Mouse (Mus musculus) stomach, embryonic 14.5 days (tissue): ENCODE results near the gene Coa5. TPM values are rescaled to one million over a fixed set of nuclear protein-coding genes. Genes with fewer than 3 reads are reported as not detected.
A peak's percentile ranks its signal among the peaks of the same experiment; 100 is the strongest.

Source experiments
- ATAC-seq: fragments of 200-750 bp; cut with Nextera tagmentation; 2 replicates; pipeline ENCODE4 v1.8.0; 2017; ENCODE audit warnings: low read depth, moderate TSS enrichment; ENCODE audit not compliant: insufficient number of reproducible peaks, insufficient read depth, low FRiP score
- H3K27ac ChIP-seq: fragments of 300-500 bp; sonication (generic); 2 replicates; pipeline ENCODE4 v1.5.1; 2014; ENCODE audit warnings: mild to moderate bottlenecking, low read length, moderate library complexity, mixed read lengths
- H3K27me3 ChIP-seq: fragments of 300-500 bp; sonication (generic); 2 replicates; pipeline ENCODE4 v1.6.1; 2014; ENCODE audit warnings: low read length, control low read depth, mixed read lengths; ENCODE audit not compliant: control insufficient read depth, insufficient read depth
- H3K36me3 ChIP-seq: fragments of 300-500 bp; sonication (generic); 2 replicates; pipeline ENCODE4 v1.6.1; 2014; ENCODE audit warnings: mild to moderate bottlenecking, control low read depth, low read length, moderate library complexity, mixed read lengths; ENCODE audit not compliant: control insufficient read depth, insufficient read depth
- H3K4me1 ChIP-seq: fragments of 300-500 bp; sonication (generic); 2 replicates; pipeline ENCODE4 v1.6.1; 2014; ENCODE audit warnings: low read length, control low read depth, mixed read lengths; ENCODE audit not compliant: control insufficient read depth, insufficient read depth
- H3K4me2 ChIP-seq: fragments of 300-500 bp; sonication (generic); replicated peaks from 2 replicates; pipeline ENCODE4 v1.6.1; 2014; ENCODE audit warnings: low read depth, low read length, control low read depth
- H3K4me3 ChIP-seq: fragments of 300-500 bp; sonication (generic); 2 replicates; pipeline ENCODE4 v1.5.1; 2014; ENCODE audit warnings: low read depth, low read length, control low read depth
- H3K9ac ChIP-seq: fragments of 300-500 bp; sonication (generic); replicated peaks from 2 replicates; pipeline ENCODE4 v1.6.1; 2014; ENCODE audit warnings: low read depth, mild to moderate bottlenecking, control low read depth, low read length, moderate library complexity, mixed read lengths
- H3K9me3 ChIP-seq: fragments of 300-500 bp; sonication (generic); 2 replicates; pipeline ENCODE4 v1.6.1; 2016; ENCODE audit warnings: low read depth, low read length, control low read depth; ENCODE audit not compliant: control insufficient read depth
- WGBS: fragments of 180-500 bp; shearing (Covaris S2); extraction: QIAGEN DNeasy Blood & Tissue Kit; methylation state at CpG from one replicate; pipeline ENCODE4 v1.1.7; 2014; 5-methylcytosine and 5-hydroxymethylcytosine counted together
- polyA plus RNA-seq: library from polyadenylated mRNA; unstranded; fragments of >200 nt; fragmentation: Nextera tagmentation; extraction: Ambion mirVana; gene quantifications from 2 replicates; pipeline ENCODE4 v1.2.1, GENCODE M21; 2014

Gene Coa5
- polyA plus RNA-seq, 1 experiment from 2014 or later, result 45.7 TPM

DNA sequence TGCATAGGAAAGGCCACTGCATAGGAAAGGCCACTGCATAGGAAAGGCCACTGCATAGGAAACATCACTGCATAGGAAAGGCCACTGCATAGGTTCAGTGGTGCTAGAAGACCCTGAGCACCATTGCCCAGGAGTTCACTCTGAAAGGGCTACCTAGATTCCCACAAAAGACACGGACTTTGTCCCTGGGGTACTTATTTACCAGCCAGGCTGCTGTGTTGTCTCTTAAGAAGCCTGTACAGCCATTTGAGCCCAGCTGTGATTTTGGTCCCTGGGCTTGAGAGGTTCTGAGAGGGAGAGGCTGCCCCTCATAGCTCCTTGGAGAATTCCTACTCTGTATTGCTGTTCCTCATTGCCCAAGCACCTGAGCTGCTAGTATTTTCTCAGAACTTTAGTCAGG, 33.4 kb downstream of the Coa5 start:
- WGBS, result 80% methylated on average over 1 of the region's 1 CpGs
- no peak for ATAC-seq
- Histone ChIP-seq H3K9ac (no peak overlapping the region), H3K9me3 (no peaks in the 10 kb centered on the region), H3K4me3 (no peak overlapping the region), H3K27ac (no peak overlapping the region), H3K4me2 (no peak overlapping the region), H3K27me3 (no peaks in the 10 kb centered on the region), H3K36me3 (peaks cover 9% of the 10 kb centered on the region), H3K4me1 (peaks cover 15% of the 10 kb centered on the region; the same call in 1 of the 2 replicates)

DNA sequence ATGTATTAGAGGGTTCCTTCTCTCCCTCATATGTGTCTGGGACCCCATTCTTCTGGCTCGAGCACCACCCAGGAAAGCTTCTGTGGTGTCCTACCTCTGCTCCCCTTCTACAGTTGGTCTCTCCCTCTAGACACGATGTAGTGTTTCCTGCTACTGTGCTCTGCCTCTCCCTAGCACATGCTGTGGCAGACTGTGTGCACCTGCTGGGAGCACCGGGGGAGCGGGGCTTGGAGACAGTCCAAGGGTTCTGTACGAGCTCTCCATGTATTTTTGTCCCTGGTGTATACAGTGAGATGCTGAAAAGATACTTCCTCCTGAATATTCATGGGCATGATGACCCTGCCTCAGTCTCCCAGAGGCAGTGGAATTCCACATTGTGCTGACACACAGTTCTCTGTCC, 36.7 kb downstream of the Coa5 start:
- no peaks in the 10 kb centered on the region for H3K9me3 ChIP-seq
- WGBS, result 82% methylated on average over 5 of the region's 5 CpGs

DNA sequence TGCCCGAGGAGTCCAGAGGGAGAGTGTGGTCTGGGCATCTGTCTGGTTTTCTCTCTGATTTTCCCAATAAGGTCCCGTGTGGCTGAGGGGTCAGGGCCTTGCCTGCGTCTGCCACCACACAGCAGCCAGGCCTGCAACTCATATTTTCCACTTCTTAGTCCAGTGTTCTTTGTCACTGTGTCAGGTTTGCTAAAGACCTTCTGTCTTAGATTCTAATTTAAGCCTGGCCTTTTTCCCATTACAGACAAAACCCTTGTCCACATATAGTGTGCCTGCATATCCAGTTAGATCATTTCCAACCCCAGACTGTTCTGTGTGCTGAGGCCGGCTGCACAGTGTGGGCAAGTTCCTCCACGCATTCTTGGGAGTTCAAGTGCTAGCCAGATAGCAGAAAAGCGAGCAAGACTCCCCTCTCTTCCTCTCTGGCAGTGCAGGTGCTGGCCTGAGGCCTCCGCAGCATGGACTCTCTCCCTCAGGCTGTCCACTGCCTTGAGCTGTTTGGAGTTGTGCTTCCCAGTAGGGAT, 43.4 kb downstream of the Coa5 start:
- Histone ChIP-seq H3K27ac (no peak overlapping the region), H3K4me3 (no peak overlapping the region), H3K4me1 (no peaks in the 10 kb centered on the region), H3K36me3 (peaks cover 2% of the 10 kb centered on the region; the same call in 1 of the 2 replicates), H3K4me2 (no peak overlapping the region), H3K27me3 (no peaks in the 10 kb centered on the region), H3K9ac (no peak overlapping the region), H3K9me3 (no peaks in the 10 kb centered on the region)
- ATAC-seq, result no peak
- 69% methylated on average over 7 of the region's 7 CpGs for WGBS

More for the DNA sequence above, 36.7 kb downstream of the Coa5 start:
- H3K4me2 ChIP-seq, result no peak overlapping the region
- no peak for ATAC-seq
- H3K4me1 ChIP-seq, result peaks cover 3% of the 10 kb centered on the region; the same call in 1 of the 2 replicates
- no peak overlapping the region for H3K4me3 ChIP-seq
- peaks cover 9% of the 10 kb centered on the region for H3K36me3 ChIP-seq
- no peaks in the 10 kb centered on the region for H3K27me3 ChIP-seq
- no peak overlapping the region for H3K27ac ChIP-seq
- H3K9ac ChIP-seq, result no peak overlapping the region

DNA sequence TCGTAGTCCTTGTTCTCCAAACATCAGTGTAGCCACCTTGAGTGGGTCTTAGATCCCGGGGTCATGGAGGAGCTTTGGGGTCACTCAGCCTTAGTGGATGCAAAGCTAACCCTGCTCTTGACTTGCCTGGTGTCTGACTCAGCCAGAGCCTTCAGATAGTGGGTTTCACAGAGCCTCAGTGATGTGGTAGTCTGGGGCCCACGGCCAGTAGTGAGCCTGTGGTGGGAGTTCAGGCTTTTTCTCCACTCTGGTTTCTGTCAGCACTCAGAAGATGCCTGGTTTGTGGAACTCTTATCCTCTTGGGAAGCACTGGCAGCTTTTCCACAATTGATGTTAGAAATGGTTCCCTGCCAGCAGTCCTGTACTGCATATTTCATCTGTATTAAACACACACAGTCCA, 45.6 kb downstream of the Coa5 start:
- no peak overlapping the region for H3K9ac ChIP-seq
- ATAC-seq, result no peak
- no peaks in the 10 kb centered on the region for H3K4me1 ChIP-seq
- no peak overlapping the region for H3K4me2 ChIP-seq
- no peak overlapping the region for H3K4me3 ChIP-seq
- H3K9me3 ChIP-seq, result no peaks in the 10 kb centered on the region
- H3K27ac ChIP-seq, result peak overlapping the region; percentile 44; the same call in 1 of the 2 replicates
- H3K36me3 ChIP-seq, result peaks cover 2% of the 10 kb centered on the region; the same call in 1 of the 2 replicates
- no peaks in the 10 kb centered on the region for H3K27me3 ChIP-seq
- WGBS, result 74% methylated on average over 3 of the region's 3 CpGs

DNA sequence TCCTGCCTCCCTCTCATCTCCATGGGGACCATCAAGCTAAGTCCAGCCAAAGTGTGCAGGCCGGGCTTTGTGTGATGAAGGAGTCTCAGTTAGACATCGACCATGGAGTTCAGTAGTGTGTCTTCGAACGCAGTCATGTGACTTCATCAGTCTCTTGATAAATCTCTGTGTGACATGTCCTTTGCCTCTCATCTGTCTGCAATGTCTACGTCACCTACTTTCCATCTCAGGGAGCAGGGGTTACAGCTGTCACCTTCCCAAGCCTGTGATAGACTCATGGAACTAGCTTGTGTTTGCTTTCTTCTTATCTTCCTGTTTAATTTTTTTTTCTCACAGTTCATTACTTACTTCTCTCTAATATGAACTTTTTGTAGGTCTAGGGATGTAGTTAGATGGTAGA, 49.0 kb downstream of the Coa5 start:
- Histone ChIP-seq H3K36me3 (peaks cover 2% of the 10 kb centered on the region), H3K4me2 (no peak overlapping the region), H3K27ac (no peak overlapping the region), H3K27me3 (no peaks in the 10 kb centered on the region), H3K9me3 (no peaks in the 10 kb centered on the region), H3K4me1 (no peaks in the 10 kb centered on the region), H3K4me3 (no peak overlapping the region), H3K9ac (no peak overlapping the region)
- no peak for ATAC-seq
- WGBS, result 66% methylated on average over 5 of the region's 5 CpGs

DNA sequence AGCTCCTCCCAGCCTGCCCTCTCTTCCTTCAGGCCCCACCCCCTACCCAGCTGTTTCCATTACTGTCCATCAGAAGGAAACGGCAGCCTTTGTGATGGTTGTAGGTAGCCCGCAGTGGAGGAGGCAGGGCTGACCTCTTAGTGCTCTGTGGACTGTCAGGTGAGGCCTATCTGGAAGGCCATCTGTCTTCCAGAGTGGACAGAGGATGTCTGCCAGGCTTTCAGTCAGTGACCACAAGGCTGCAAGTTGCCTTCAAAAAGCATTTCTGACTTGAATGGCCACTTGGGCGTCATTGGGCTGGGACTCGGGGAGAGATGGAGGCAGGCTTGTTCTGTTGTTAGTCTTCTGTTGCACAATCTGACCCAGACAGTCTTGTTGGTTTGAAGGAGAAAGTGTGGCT, 50.4 kb downstream of the Coa5 start:
- no peaks in the 10 kb centered on the region for H3K4me1 ChIP-seq
- no peak overlapping the region for H3K9ac ChIP-seq
- H3K27me3 ChIP-seq, result no peaks in the 10 kb centered on the region
- no peaks in the 10 kb centered on the region for H3K9me3 ChIP-seq
- H3K36me3 ChIP-seq, result peaks cover 6% of the 10 kb centered on the region
- ATAC-seq, result no peak
- H3K27ac ChIP-seq, result no peak overlapping the region
- WGBS, result 26% methylated on average over 4 of the region's 4 CpGs
- no peak overlapping the region for H3K4me2 ChIP-seq
- no peak overlapping the region for H3K4me3 ChIP-seq

DNA sequence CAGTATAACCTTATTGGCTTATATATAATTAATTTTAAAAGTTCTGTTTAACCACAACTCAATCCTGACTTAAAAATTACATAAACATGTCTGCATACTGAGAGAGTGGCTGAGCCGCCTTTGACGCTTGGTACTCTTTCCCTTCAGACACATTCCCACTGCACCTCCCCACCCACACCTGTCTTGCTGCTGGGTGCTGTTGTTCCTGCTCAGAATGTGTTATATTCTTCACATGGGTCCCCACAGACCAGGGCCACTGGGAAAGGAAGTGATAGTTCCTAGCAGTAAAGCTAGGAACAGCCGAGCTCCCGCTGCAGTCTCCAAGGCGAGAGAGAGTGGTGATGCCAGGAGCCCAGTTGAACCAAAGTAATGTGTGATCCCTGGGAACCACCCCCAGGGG, 51.8 kb downstream of the Coa5 start:
- WGBS, result 79% methylated on average over 5 of the region's 5 CpGs
- Histone ChIP-seq H3K4me2 (no peak overlapping the region), H3K4me1 (no peaks in the 10 kb centered on the region), H3K36me3 (peaks cover 8% of the 10 kb centered on the region), H3K9me3 (no peaks in the 10 kb centered on the region), H3K4me3 (no peak overlapping the region), H3K27me3 (no peaks in the 10 kb centered on the region), H3K9ac (no peak overlapping the region), H3K27ac (no peak overlapping the region)
- no peak for ATAC-seq

DNA sequence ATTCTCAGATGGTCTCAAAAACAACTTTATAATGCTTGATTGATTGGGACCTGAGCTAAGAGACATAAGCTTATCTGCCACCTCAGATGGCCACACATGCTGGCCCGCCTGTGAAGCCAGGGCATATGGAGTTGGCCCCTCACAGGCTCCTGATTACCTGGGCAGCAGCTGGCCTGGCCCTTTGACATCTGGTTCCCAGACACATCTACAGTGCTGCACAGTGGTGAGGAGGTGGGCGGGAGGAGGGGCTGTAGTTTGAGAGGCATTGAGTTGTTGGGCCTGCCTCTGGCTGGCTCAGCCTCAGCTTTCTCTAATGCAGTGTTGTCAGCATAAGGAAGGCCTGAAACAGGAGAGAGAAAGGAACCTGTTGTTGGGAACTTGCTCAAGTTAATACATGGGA, 53.2 kb downstream of the Coa5 start:
- H3K4me2 ChIP-seq, result no peak overlapping the region
- WGBS, result 79% methylated on average over 2 of the region's 2 CpGs
- peaks cover 8% of the 10 kb centered on the region for H3K36me3 ChIP-seq
- H3K9me3 ChIP-seq, result no peaks in the 10 kb centered on the region
- H3K9ac ChIP-seq, result no peak overlapping the region
- no peak overlapping the region for H3K4me3 ChIP-seq
- H3K27ac ChIP-seq, result no peak overlapping the region
- no peaks in the 10 kb centered on the region for H3K27me3 ChIP-seq
- no peaks in the 10 kb centered on the region for H3K4me1 ChIP-seq
- no peak for ATAC-seq

DNA sequence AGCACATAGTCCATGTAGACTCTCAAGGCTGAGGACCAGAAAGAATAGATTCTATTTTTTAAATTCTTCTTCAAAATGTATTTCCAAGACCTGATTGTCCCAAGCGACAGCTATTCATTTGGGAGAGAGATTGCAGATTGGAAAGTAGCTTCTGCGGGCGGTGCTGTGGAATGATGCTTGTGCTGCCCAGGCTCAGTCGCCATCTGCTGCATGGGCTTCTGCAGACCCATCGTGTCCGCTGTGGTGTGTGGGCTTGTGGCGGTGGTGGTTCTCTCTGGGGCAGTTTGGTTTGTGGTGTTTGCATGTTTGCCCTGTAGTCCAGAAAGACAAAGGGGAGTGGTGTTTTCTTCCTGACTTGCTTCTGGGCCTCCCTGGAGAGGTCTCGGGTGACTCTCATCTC, 53.7 kb downstream of the Coa5 start:
- WGBS, result 87% methylated on average over 8 of the region's 8 CpGs
- H3K36me3 ChIP-seq, result peaks cover 8% of the 10 kb centered on the region
- H3K27me3 ChIP-seq, result no peaks in the 10 kb centered on the region
- H3K9ac ChIP-seq, result no peak overlapping the region
- H3K27ac ChIP-seq, result no peak overlapping the region
- H3K4me3 ChIP-seq, result no peak overlapping the region
- no peak for ATAC-seq
- H3K9me3 ChIP-seq, result no peaks in the 10 kb centered on the region
- no peaks in the 10 kb centered on the region for H3K4me1 ChIP-seq
- H3K4me2 ChIP-seq, result no peak overlapping the region
